In the genomic region with DNA sequence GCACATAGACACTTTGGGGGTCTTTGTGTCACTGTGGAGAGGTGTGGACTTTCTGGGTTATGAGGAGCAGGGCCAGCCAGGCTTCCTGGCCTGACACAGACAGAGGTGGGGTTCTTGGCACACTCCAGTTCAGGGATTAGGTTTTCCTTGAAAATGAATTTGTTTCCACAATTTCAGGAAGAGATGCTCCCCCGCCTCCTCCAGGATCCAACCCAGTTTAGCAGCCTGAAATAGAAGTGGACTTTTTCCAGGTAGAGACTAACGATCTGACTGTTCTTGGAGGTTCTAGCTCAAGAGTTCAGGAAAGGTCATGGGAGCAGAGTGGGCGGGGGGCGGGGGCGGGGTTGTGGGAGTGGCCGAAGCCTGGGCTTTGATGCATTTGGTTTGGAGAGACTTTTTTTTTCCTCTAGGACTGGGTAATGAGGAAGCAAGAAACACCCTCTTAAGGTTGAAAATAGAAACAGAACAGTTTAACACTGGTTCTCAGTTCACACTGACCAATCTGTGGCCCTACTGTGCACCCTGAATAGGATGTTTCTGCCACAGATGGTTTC, we compare ENCODE assay signal across 14 mouse cellular contexts. TPM values are rescaled to one million over a fixed set of nuclear protein-coding genes. Genes with fewer than 3 reads are reported as not detected.
A peak's percentile ranks its signal among the peaks of the same experiment; 100 is the strongest.
DNase-seq lines count a peak whose midpoint lies in the region; ATAC-seq lines count a peak whose summit lies in the region.
"Had no signal": no experiment of that assay in that cellular context is flagged by ENCODE, and none has a peak within 500 bp of the region (broad histone marks: within the 10 kb centered on the region; RNA-seq: fewer than 3 reads in every experiment).

No protein-coding gene starts in this region.

- no peak for ATAC-seq in heart, embryonic 11.5 days (replicated peaks; ENCODE audit: insufficient number of reproducible peaks, low FRiP score, low TSS enrichment)
- ATAC-seq in megakaryocyte, adult 5-6 weeks (ENCODE audit: poor library complexity, severe bottlenecking) = no peak
- ATAC-seq: activated CD4-positive, CD25-positive, alpha-beta regulatory T cell, adult 4 months had no signal

- H3K9ac ChIP-seq in heart, embryonic 11.5 days (ENCODE audit: low read depth, low read length) = no peak overlapping the region
- H3K9ac ChIP-seq: forebrain, embryonic 12.5 days; heart, embryonic 13.5 days; limb, embryonic 15.5 days had no signal

- H3K9me3 ChIP-seq in heart, embryonic 11.5 days (replicated peaks; ENCODE audit: control insufficient read depth, low read length) = no peaks in the 10 kb centered on the region
- H3K9me3 ChIP-seq: forebrain, embryonic 12.5 days; heart, embryonic 13.5 days had no signal

- H3K36me3 ChIP-seq in heart, embryonic 11.5 days (ENCODE audit: control insufficient read depth, insufficient read depth, low read length) = no peaks in the 10 kb centered on the region
- H3K36me3 ChIP-seq: forebrain, embryonic 12.5 days; heart, embryonic 13.5 days; limb, embryonic 15.5 days had no signal

- H3K4me1 ChIP-seq in heart, embryonic 11.5 days (ENCODE audit: control insufficient read depth, insufficient read depth, low read length) = no peaks in the 10 kb centered on the region
- H3K4me1 ChIP-seq: forebrain, embryonic 12.5 days; heart, embryonic 13.5 days; limb, embryonic 15.5 days had no signal

- no peaks in the 10 kb centered on the region for H3K27me3 ChIP-seq in heart, embryonic 11.5 days (ENCODE audit: control insufficient read depth, insufficient read depth, low read length)
- H3K27me3 ChIP-seq: forebrain, embryonic 12.5 days; heart, embryonic 13.5 days; limb, embryonic 15.5 days had no signal

- no peak overlapping the region for H3K4me3 ChIP-seq in heart, embryonic 11.5 days (ENCODE audit: low read depth, low read length)
- H3K4me3 ChIP-seq: forebrain, embryonic 12.5 days; heart, embryonic 13.5 days; limb, embryonic 15.5 days had no signal

- WGBS in heart, embryonic 11.5 days (ENCODE audit: insufficient replicate concordance) = 53% methylated on average over 6 of the region's 6 CpGs

- H3K4me2 ChIP-seq in heart, embryonic 11.5 days = no peak overlapping the region
- H3K4me2 ChIP-seq: forebrain, embryonic 12.5 days; heart, embryonic 13.5 days; limb, embryonic 15.5 days had no signal

- peak; percentile 98 for DNase-seq in heart, adult 11 months
- peak; percentile 25 for DNase-seq in right cerebral cortex, adult 18-20 months
- DNase-seq in right cerebral cortex, postnatal 10 days (ENCODE audit: low spot score in 2 of 2) = no peak
- DNase-seq in heart, postnatal 10 days = peak; percentile 40 to 46
- DNase-seq in ovary, postnatal 10 days (ENCODE audit: low spot score) = no peak
- DNase-seq: cerebellum, adult 11 months; thymus, adult 2 months had no signal

- intact Hi-C loops in heart, postnatal 10 days (cut with DNase I) = no loop called here

- H3K27ac ChIP-seq in heart, embryonic 11.5 days (ENCODE audit: low read depth, low read length) = no peak overlapping the region
- H3K27ac ChIP-seq: forebrain, embryonic 12.5 days; heart, embryonic 13.5 days; limb, embryonic 15.5 days; macrophage had no signal

RNA-seq across cellular contexts. Expression of a gene that starts 10.4 kb away (rescaled TPM):
- 34.6 and 40.9 TPM in 2 replicates for polyA plus RNA-seq in heart, embryonic 11.5 days (2014; fragmentation: Nextera tagmentation; extraction: Ambion mirVana)
- 100 to 1,000 TPM; 114 to 120 TPM for total RNA-seq in heart, postnatal 10 days (2021)
- 0.27 and 0.34 TPM in 2 replicates for total RNA-seq in megakaryocyte, adult 5-6 weeks (2015)
- 0.16 and 0.26 TPM in 2 replicates for total RNA-seq in megakaryocyte, adult 5-6 weeks (2017)
- polyA plus RNA-seq: activated CD4-positive, CD25-positive, alpha-beta regulatory T cell, adult 4 months; macrophage had no signal

RNA-seq across cellular contexts. Expression of a gene that starts 26.6 kb away (rescaled TPM):
- polyA plus RNA-seq in heart, embryonic 11.5 days (2014; fragmentation: Nextera tagmentation; extraction: Ambion mirVana) = 0.31 and 0.39 TPM in 2 replicates
- not detected for total RNA-seq in heart, postnatal 10 days (2021)
- not detected in 2 replicates for total RNA-seq in megakaryocyte, adult 5-6 weeks (2015)
- total RNA-seq in megakaryocyte, adult 5-6 weeks (2017) = not detected in 2 replicates
- polyA plus RNA-seq: activated CD4-positive, CD25-positive, alpha-beta regulatory T cell, adult 4 months; macrophage had no signal

RNA-seq across cellular contexts. Expression of a gene that starts 42.9 kb away (rescaled TPM):
- 3.7 and 4.4 TPM in 2 replicates for polyA plus RNA-seq in heart, embryonic 11.5 days (2014; fragmentation: Nextera tagmentation; extraction: Ambion mirVana)
- total RNA-seq in heart, postnatal 10 days (2021) = under 1 TPM; 0.12 to 0.34 TPM
- 0.36 TPM in 1 of 2 replicates, not detected in the other for total RNA-seq in megakaryocyte, adult 5-6 weeks (2015)
- not detected in 2 replicates for total RNA-seq in megakaryocyte, adult 5-6 weeks (2017)
- polyA plus RNA-seq: activated CD4-positive, CD25-positive, alpha-beta regulatory T cell, adult 4 months had no signal

RNA-seq across cellular contexts. Expression of a gene that starts 43.6 kb away (rescaled TPM):
- 0.16 and 0.45 TPM in 2 replicates for polyA plus RNA-seq in heart, embryonic 11.5 days (2014; fragmentation: Nextera tagmentation; extraction: Ambion mirVana)
- total RNA-seq in heart, postnatal 10 days (2021) = under 1 TPM in 1 of 2 experiments, not detected in 1; 0.12 TPM
- 0.18 TPM in 1 of 2 replicates, not detected in the other for total RNA-seq in megakaryocyte, adult 5-6 weeks (2015)
- total RNA-seq in megakaryocyte, adult 5-6 weeks (2017) = not detected in 2 replicates
- polyA plus RNA-seq: activated CD4-positive, CD25-positive, alpha-beta regulatory T cell, adult 4 months; forebrain, embryonic 12.5 days; macrophage had no signal

Comparison
In these comparisons a context has a peak if more than half of its experiments do, and no peak if none do; other contexts are left out.
1. DNase-seq: peak in heart, adult 11 months (single experiment), right cerebral cortex, adult 18-20 months (single experiment) and heart, postnatal 10 days (2 of 2); none in right cerebral cortex, postnatal 10 days (0 of 2) and ovary, postnatal 10 days (single experiment).
2. RNA of a gene that starts 10.4 kb away (total RNA-seq): 114 to 120 TPM in heart, postnatal 10 days; 0.16 to 0.34 TPM in megakaryocyte, adult 5-6 weeks; every median in the first group is over 10 times any median in the second.